Mouse (Mus musculus): Measurements from ENCODE around the gene Lamtor5.
A peak's percentile ranks its signal among the peaks of the same experiment; 100 is the strongest.

The Lamtor5 gene

DNA sequence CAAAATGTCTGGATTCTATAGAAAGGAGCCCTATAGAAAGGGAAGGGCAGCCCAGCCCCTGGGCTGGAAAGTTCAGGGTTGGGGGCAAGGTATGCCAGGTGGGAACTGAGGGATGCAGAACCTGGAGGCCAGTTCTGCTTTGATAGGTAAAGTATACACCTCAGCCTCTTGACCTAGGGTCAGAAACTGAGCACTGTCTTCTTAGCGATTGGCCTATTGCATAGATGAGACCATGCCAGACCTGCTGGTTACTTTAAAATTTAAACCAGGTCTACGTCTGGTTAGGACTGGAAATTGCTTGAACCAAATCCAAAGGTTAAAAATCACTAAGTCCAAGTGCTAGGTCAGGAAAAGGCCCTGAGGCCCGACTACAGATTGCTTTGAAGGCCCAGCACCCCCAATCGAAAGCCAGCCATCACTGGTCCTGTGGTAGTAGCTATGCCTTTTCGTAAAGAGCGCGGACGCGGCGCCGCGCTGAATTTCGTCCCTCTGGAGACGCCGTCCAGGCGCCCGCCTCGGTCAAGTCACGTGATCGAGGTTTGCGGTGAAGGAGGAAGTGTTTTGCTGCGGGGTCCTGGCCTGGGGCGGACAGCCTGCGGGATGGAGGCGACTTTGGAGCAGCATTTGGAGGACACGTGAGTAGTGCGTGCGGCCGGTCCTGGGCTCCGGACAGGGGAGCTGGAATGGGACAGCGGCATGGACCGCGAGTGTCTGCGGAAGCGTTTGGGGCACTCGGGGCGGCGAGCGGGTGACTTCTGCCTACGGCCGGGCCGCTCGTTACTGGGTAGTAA lies at the start of gene Lamtor5:
Gene Lamtor5 (plus strand): TSS at position 380 of the 791 bp plus-strand sequence.
- DNase-seq (ENCODE audit: low spot score): peak; percentile 92

GRCm38 (mm10) chr3:107229221-107229620 lies 49.4 kb upstream of the Lamtor5 start:
- no peak for DNase-seq (ENCODE audit: low spot score)

DNA sequence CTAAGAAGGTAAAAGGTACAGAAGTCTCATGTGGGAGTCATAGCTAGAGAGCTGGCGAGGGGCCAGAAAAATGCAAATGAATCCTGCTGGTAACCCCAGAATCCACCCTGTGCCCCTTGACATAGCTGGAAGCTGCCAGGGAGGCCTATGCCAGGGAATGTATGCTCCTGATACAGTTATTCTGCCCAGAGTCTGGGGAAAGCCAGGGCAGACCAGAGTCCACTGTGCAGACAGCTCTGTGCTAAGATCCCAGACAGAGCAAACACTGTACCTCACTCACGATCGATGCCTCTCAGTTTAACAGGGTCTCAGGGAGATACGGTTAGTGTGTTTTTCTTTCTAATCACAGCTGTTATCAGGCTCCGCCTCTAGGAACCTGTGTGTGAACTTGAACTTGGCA lies 48.8 kb upstream of the Lamtor5 start:
- DNase-seq (ENCODE audit: low spot score): no peak

GRCm38 (mm10) chr3:107230527-107230926 lies 48.1 kb upstream of the Lamtor5 start, which contains the start of gene A630076J17Rik:
TSS of gene A630076J17Rik (plus strand) at chr3:107230614.
- no peak for DNase-seq (ENCODE audit: low spot score)

- DNase-seq (ENCODE audit: low spot score): no peak
These were observed 47.5 kb upstream of the Lamtor5 start for GRCm38 (mm10) chr3:107231202-107231601.

DNA sequence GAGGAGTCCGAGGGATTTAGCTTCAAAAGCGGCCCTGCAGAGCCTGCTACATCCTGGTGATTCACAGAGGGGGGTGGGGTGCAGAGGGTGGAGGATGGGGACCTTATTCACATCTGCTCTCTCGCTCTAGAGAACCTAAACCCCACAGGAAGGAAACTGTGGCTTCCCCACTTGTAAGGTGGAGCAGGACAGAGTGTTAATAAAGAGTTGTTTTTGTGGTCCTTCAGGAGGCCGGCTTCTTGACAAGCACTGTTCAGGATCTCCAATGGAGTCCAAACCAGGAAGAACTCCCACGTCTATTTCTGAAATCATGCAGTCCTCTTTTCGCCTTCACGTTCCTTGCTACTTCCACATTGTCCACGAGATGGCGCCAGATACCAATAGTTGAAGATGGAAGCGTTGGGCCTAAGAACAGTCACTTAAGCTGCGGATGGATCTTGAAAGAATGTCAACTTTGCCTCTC lies 45.3 kb upstream of the Lamtor5 start:
- DNase-seq (ENCODE audit: low spot score): peak; percentile 86

DNA sequence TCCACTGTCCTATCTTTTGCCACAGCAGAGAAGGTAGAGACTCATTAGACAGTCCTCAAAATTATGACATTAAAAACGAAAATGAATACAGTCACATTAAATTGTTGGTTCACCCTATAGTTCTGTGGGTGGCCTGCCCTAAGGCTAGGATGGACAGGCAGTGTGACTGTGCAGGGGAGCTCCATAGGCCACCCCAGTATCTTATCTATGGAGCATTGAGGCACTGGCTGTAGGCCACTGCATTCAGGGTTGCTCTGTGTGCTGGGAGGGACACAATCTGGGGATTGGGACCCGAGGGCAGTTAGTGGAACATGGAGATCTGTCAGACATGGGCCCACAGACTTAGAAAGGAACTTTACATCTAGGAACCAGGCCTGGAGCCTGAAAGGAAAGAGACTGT lies 44.7 kb upstream of the Lamtor5 start:
- DNase-seq (ENCODE audit: low spot score): no peak

DNA sequence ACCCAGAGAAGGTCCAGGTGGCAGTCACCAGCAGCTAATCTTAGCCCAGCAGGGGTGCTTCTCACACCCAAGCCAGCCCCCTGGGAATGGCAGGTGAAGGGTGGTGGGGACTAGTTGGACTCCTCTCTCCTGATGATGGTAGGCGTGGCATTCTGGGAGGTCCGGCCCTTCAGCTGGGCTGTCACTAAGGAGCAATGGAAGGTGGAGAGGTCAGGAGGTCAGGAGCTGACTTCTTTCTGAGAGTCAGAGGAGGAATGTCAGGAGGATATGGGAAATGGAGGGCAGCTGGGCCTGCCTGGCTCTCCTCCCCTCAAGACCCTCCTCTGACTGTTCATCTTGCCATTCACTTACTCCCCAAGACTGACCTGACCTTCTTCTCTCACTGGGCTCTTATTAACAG lies 40.6 kb upstream of the Lamtor5 start:
- no peak for DNase-seq (ENCODE audit: low spot score)

DNA sequence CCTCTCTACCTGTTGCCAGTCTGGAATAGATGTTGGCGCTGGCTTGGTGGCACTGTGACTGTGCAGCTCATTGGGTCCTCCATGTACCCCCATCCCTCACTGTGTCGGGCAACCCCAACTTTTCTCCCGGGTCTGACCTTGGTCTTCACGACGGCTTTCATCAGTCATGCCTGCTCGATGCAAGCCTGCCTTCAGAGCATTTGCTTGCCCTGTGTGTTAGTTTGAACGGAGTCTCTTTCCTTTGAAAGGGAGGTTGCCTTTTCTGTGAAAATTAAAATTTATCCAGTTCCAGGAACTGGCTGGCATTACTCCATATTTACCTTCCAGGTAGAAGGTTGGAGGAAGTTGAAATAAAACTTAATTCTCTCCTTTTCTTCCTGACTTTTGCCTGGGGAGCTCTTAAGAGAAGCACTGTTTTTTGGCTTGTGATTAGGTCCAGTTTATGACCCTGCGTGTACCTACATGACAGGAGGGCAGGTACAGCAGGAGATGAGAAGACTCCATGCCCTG lies 40.1 kb upstream of the Lamtor5 start:
- no peak for DNase-seq (ENCODE audit: low spot score)

- no peak for DNase-seq (ENCODE audit: low spot score)
These were observed 39.1 kb upstream of the Lamtor5 start, which contains the start of gene Prok1 for GRCm38 (mm10) chr3:107239607-107240006. TSS of gene Prok1 (minus strand) at chr3:107239707.

DNA sequence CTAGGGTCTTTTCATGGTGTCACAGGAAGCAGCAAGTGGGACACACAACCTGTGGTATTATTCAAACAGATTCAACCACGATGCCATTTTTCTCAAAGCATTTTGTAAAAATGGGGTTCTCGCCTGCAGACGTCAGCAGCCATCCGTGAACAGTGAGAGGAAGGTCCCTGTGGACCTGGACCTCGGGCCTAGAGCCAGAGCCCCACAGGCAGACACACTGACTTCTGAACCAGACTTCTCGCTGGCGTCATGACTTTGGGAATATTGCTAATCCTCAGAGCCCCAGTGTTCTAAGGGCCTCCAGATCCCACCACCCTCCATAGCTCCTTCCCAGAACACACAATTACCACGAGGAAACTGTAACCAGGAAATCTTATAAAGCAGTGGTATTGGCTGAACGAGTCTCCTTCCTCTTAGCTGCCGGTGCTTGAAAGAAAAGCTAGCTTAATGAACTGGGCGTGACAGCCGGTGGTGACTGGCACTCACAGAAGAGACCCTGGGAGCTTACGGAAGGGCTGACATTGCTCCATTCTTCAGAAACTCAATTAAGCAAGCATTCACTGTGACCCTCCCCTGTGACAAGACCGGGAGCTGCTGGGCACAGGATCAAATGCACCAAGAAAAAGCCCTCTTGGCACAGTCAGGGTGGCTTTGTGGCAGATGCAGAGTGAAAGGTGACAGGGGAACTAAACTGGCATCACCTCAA lies 37.1 kb upstream of the Lamtor5 start:
- DNase-seq (ENCODE audit: low spot score): no peak

- no peak for DNase-seq (ENCODE audit: low spot score)
These were observed 31.8 kb upstream of the Lamtor5 start for GRCm38 (mm10) chr3:107246876-107247275.

DNA sequence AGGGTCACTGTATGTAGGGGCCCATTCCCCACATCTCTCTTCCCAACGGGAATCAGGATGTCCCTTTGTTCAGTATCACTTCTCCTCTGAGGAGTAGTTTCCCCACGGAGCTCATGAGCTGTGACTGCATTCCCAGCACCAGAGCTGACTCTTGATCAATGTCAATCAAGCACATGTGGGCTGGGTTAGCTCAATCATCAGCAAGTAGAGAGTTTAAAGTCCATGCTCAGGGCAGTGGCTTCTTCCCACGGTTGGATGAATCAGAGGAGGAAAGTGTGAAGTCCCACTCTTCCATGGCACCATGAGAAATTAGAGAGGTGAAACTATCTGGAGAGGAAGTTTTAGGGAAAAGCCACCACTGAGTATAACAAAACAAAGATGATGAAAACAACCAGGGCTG lies 29.6 kb upstream of the Lamtor5 start:
- no peak for DNase-seq (ENCODE audit: low spot score)

GRCm38 (mm10) chr3:107250320-107250719 lies 28.3 kb upstream of the Lamtor5 start:
- no peak for DNase-seq (ENCODE audit: low spot score)

GRCm38 (mm10) chr3:107252035-107252434 lies 26.6 kb upstream of the Lamtor5 start:
- DNase-seq (ENCODE audit: low spot score): no peak

DNA sequence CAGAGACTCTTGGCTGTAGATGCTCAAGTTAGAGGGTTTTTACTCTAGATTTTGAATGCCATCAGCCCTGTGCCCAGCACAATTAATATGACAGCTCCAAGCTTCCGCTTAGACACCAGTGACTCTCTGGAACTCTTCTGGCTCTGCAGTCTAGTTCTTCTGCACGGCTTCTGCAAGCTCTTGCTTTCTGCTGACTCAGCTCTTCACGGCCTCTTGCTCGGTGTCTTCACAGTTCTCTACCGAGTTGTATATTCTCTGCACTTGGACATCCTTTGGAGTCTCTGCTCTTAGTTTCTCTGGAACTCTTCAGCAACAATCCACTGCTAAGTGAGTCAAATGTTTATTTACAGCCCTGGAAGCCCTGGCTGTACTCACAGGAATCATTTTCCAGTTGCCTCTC lies 24.7 kb upstream of the Lamtor5 start:
- DNase-seq (ENCODE audit: low spot score): no peak

- no peak for DNase-seq (ENCODE audit: low spot score)
These were observed 22.7 kb upstream of the Lamtor5 start for GRCm38 (mm10) chr3:107255992-107256391.

- DNase-seq (ENCODE audit: low spot score): no peak
These were observed 21.9 kb upstream of the Lamtor5 start for GRCm38 (mm10) chr3:107256724-107257123.

DNA sequence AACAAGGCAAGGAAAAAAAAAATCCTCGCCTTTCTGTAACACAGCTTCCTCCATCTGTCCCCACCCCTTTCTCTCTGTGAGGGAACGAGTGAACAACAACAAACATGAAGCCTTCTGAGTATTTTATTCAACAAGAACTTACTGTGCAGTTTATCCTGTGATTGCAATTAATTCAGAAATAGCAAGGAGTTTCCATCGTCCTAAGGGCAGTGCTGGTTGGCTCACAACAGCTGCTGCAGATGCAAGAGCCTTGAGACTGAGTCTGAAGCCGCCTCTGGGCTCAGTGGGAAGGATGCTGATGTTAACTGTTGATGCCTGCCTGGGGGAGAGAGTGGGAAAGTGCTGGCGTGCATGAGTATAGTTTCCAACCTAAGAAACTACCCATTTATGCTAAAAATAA lies 20.7 kb upstream of the Lamtor5 start:
- no peak for DNase-seq (ENCODE audit: low spot score)

- DNase-seq (ENCODE audit: low spot score): peak; percentile 16
These were observed 17.5 kb upstream of the Lamtor5 start for GRCm38 (mm10) chr3:107260956-107261850.

- DNase-seq (ENCODE audit: low spot score): peak; percentile 18
These were observed 16.9 kb upstream of the Lamtor5 start for GRCm38 (mm10) chr3:107261851-107262165.

DNA sequence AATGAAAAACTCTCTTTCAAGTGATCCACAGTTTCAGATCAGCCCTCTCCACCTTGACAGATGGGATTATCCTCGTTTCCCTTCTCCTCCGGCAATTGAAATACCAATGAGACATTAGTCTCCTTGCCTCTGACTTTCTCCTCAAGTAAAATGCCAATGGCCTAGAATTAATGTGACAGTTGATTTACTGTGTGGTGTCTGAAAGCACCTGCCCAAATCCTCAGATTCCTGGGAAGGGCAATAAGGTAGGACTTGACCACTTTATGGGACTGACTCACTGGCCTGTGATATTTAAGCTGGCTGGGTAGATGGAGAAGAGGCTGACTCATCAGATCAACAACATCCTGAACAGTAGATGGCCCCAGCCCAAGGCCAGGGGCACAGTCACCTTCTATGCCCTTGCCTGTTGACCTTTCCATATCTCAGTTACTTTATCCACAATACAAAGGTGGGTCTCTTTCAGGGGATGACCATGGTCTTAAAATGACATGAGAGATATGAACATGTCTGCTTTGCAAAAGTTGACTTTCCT lies 11.8 kb upstream of the Lamtor5 start:
- no peak for DNase-seq (ENCODE audit: low spot score)
